Mouse (Mus musculus) brain, embryonic 18.5 days (tissue): ENCODE measurements around the gene Arhgap33.
"Not testable (repeated sequence)": the region's sequence is repeated elsewhere in the genome, so short reads cannot be mapped to it uniquely, and the experiment has no call there.

Experiments used
- DNase-seq: peaks from one replicate; pipeline ENCODE4 v3.0.0-alpha.2; 2012; ENCODE audit warnings: low read depth, low spot score

Gene Arhgap33

GRCm38 (mm10) chr7:30553021-30553589 is 18.2 kb upstream of the Arhgap33 start:
- no peak for DNase-seq

GRCm38 (mm10) chr7:30552102-30553020 is 17.5 kb upstream of the Arhgap33 start, which contains the start of the genes Hspb6 and Proser3:
Hspb6 (plus strand) TSS chr7:30552178.
Proser3 (minus strand) TSS chr7:30552299.
- DNase-seq, result peak; percentile 98

GRCm38 (mm10) chr7:30551445-30552101 is 16.7 kb upstream of the Arhgap33 start:
- no peak for DNase-seq

- DNase-seq, result no peak
Observed at GRCm38 (mm10) chr7:30550603-30551002, 15.7 kb upstream of the Arhgap33 start.

GRCm38 (mm10) chr7:30549880-30550279 is 15.0 kb upstream of the Arhgap33 start:
- no peak for DNase-seq

- DNase-seq, result no peak
Observed at GRCm38 (mm10) chr7:30544327-30544726, 9.5 kb upstream of the Arhgap33 start.

GRCm38 (mm10) chr7:30540572-30540971 is 5.7 kb upstream of the Arhgap33 start:
- no peak for DNase-seq

GRCm38 (mm10) chr7:30533941-30534632 is 773 bp downstream of the Arhgap33 start:
- DNase-seq, result no peak

- DNase-seq, result no peak
Observed at GRCm38 (mm10) chr7:30532931-30533330, 1.9 kb downstream of the Arhgap33 start.

- no peak for DNase-seq
Observed at GRCm38 (mm10) chr7:30531291-30531815, 3.5 kb downstream of the Arhgap33 start.

GRCm38 (mm10) chr7:30526981-30527380 is 7.9 kb downstream of the Arhgap33 start:
- DNase-seq, result no peak

GRCm38 (mm10) chr7:30526399-30526798 is 8.5 kb downstream of the Arhgap33 start:
- DNase-seq, result no peak

- DNase-seq, result no peak
Observed at GRCm38 (mm10) chr7:30525954-30526353, 8.9 kb downstream of the Arhgap33 start.

GRCm38 (mm10) chr7:30524487-30524886 is 10.4 kb downstream of the Arhgap33 start:
- no peak for DNase-seq

GRCm38 (mm10) chr7:30522871-30523270 is 12.0 kb downstream of the Arhgap33 start:
- DNase-seq, result no peak

GRCm38 (mm10) chr7:30520856-30521255 is 14.0 kb downstream of the Arhgap33 start:
- DNase-seq, result no peak

GRCm38 (mm10) chr7:30520396-30520795 is 14.5 kb downstream of the Arhgap33 start:
- no peak for DNase-seq

- no peak for DNase-seq
Observed at GRCm38 (mm10) chr7:30518325-30518724, 16.5 kb downstream of the Arhgap33 start.

- no peak for DNase-seq
Observed at GRCm38 (mm10) chr7:30515003-30515760, 19.7 kb downstream of the Arhgap33 start.

GRCm38 (mm10) chr7:30508061-30508460 is 26.8 kb downstream of the Arhgap33 start:
- no peak for DNase-seq

- DNase-seq, result not testable (repeated sequence)
Observed at GRCm38 (mm10) chr7:30501159-30501558, 33.7 kb downstream of the Arhgap33 start.
